13 mouse cellular contexts compared by ENCODE assay signal in genomic region chr6:89304375-89305058, GRCm38 (mm10). TPM values are rescaled to one million over a fixed set of nuclear protein-coding genes. Genes with fewer than 3 reads are reported as not detected.
DNase-seq lines count a peak whose midpoint lies in the region; ATAC-seq and TF ChIP-seq lines count a peak whose summit lies in the region.
"Had no signal": no experiment of that assay in that cellular context is flagged by ENCODE, and none has a peak within 500 bp of the region (broad histone marks: within the 10 kb centered on the region; RNA-seq: fewer than 3 reads in every experiment).

No protein-coding gene starts in this region.

- no peak overlapping the region for H3K27ac ChIP-seq in forebrain, postnatal 0 days (ENCODE audit: low read depth, low read length)
- no peak overlapping the region for H3K27ac ChIP-seq in forebrain, embryonic 10.5 days
- no peak overlapping the region for H3K27ac ChIP-seq in neural tube, embryonic 15.5 days (replicated peaks)
- no peak overlapping the region for H3K27ac ChIP-seq in limb, embryonic 10.5 days
- H3K27ac ChIP-seq: layer of hippocampus, adult 2 months; neural tube, embryonic 13.5 days; stomach, embryonic 15.5 days had no signal

- no peaks in the 10 kb centered on the region for H3K27me3 ChIP-seq in forebrain, postnatal 0 days (ENCODE audit: insufficient read depth, low read length)
- peaks cover 14% of the 10 kb centered on the region for H3K27me3 ChIP-seq in forebrain, embryonic 10.5 days (ENCODE audit: poor library complexity, severe bottlenecking)
- H3K27me3 ChIP-seq in neural tube, embryonic 15.5 days (replicated peaks) = no peaks in the 10 kb centered on the region
- no peaks in the 10 kb centered on the region for H3K27me3 ChIP-seq in limb, embryonic 10.5 days (ENCODE audit: low read depth, poor library complexity, severe bottlenecking)
- H3K27me3 ChIP-seq: neural tube, embryonic 13.5 days; stomach, embryonic 15.5 days had no signal

- 0 out of 2 replicates have a peak, but pooled peaks cover 5% of the 10 kb centered on the region for H3K9me3 ChIP-seq in forebrain, postnatal 0 days (ENCODE audit: low read length)
- peaks cover 12% of the 10 kb centered on the region for H3K9me3 ChIP-seq in forebrain, embryonic 10.5 days
- no peaks in the 10 kb centered on the region for H3K9me3 ChIP-seq in neural tube, embryonic 15.5 days (replicated peaks)
- H3K9me3 ChIP-seq in limb, embryonic 10.5 days (replicated peaks) = 0 out of 2 replicates have a peak, but pooled peaks cover 2% of the 10 kb centered on the region
- H3K9me3 ChIP-seq: stomach, embryonic 15.5 days had no signal

- H3K4me2 ChIP-seq in forebrain, postnatal 0 days (ENCODE audit: low read depth) = no peak overlapping the region
- H3K4me2 ChIP-seq in neural tube, embryonic 15.5 days = no peak overlapping the region
- H3K4me2 ChIP-seq: neural tube, embryonic 13.5 days; stomach, embryonic 15.5 days had no signal

- H3K4me3 ChIP-seq in forebrain, postnatal 0 days (ENCODE audit: low read depth, low read length) = no peak overlapping the region
- H3K4me3 ChIP-seq in forebrain, embryonic 10.5 days = no peak overlapping the region
- no peak overlapping the region for H3K4me3 ChIP-seq in neural tube, embryonic 15.5 days (replicated peaks)
- no peak overlapping the region for H3K4me3 ChIP-seq in limb, embryonic 10.5 days
- H3K4me3 ChIP-seq: layer of hippocampus, adult 2 months; neural tube, embryonic 13.5 days; stomach, embryonic 15.5 days had no signal

- no peaks in the 10 kb centered on the region for H3K36me3 ChIP-seq in forebrain, postnatal 0 days (ENCODE audit: insufficient read depth)
- no peaks in the 10 kb centered on the region for H3K36me3 ChIP-seq in forebrain, embryonic 10.5 days (replicated peaks)
- H3K36me3 ChIP-seq in neural tube, embryonic 15.5 days = no peaks in the 10 kb centered on the region
- H3K36me3 ChIP-seq in limb, embryonic 10.5 days = no peaks in the 10 kb centered on the region
- H3K36me3 ChIP-seq: neural tube, embryonic 13.5 days; stomach, embryonic 15.5 days had no signal

- TF ChIP-seq CTCF in forebrain, postnatal 0 days (IDR thresholded peaks at IDR 0.05; ENCODE audit: low read depth) = no peak

- H3K9ac ChIP-seq in forebrain, postnatal 0 days = no peak overlapping the region
- H3K9ac ChIP-seq in neural tube, embryonic 15.5 days (replicated peaks) = no peak overlapping the region
- H3K9ac ChIP-seq: neural tube, embryonic 13.5 days; stomach, embryonic 15.5 days had no signal

- WGBS in forebrain, postnatal 0 days = 52% methylated on average over 3 of the region's 3 CpGs
- 73% methylated on average over 3 of the region's 3 CpGs for WGBS in forebrain, embryonic 10.5 days
- 63% methylated on average over 3 of the region's 3 CpGs for WGBS in neural tube, embryonic 15.5 days
- 77% methylated on average over 3 of the region's 3 CpGs for WGBS in limb, embryonic 10.5 days

- ATAC-seq in forebrain, postnatal 0 days = peak; percentile 69
- 0 out of 2 replicates have a peak, but pooled peaks have one; percentile 52 for ATAC-seq in neural tube, embryonic 15.5 days (ENCODE audit: low FRiP score)

- H3K4me1 ChIP-seq in forebrain, postnatal 0 days (ENCODE audit: insufficient read depth) = peaks cover 10% of the 10 kb centered on the region; the same call in 1 of the 2 replicates
- peaks cover 16% of the 10 kb centered on the region; the same call in 1 of the 2 replicates for H3K4me1 ChIP-seq in forebrain, embryonic 10.5 days
- peaks cover 8% of the 10 kb centered on the region; the same call in 1 of the 2 replicates for H3K4me1 ChIP-seq in neural tube, embryonic 15.5 days
- H3K4me1 ChIP-seq in limb, embryonic 10.5 days = peaks cover 13% of the 10 kb centered on the region
- H3K4me1 ChIP-seq: neural tube, embryonic 13.5 days; stomach, embryonic 15.5 days had no signal

- intact Hi-C loops in gastrocnemius, postnatal 36 days (cut with DNase I) = no loop called here

- DNase-seq in forebrain, postnatal 0 days = peak; percentile 65
- DNase-seq in forebrain, embryonic 10.5 days (ENCODE audit: extremely low spot score, low spot score) = no peak
- no peak for DNase-seq in neural tube, embryonic 10.5 days (ENCODE audit: extremely low spot score, low spot score)
- peak; percentile 41 to 74 for DNase-seq in frontal cortex, postnatal 36 days (ENCODE audit: low spot score in 2 of 2)
- DNase-seq in retina, embryonic 14.5 days (ENCODE audit: low spot score) = peak; percentile 44
- no peak for DNase-seq in limb, embryonic 10.5 days (ENCODE audit: low spot score)
- DNase-seq in gastrocnemius, postnatal 36 days = no peak
- DNase-seq: heart, postnatal 36 days; kidney, adult 2 months had no signal

RNA-seq across cellular contexts. Expression of gene Plxna1, which starts 57.9 kb away (rescaled TPM):
- 78.2 and 111 TPM in 2 replicates for total RNA-seq in forebrain, postnatal 0 days (2014; rRNA removed)
- polyA plus RNA-seq in forebrain, postnatal 0 days (2015; fragmentation: Nextera tagmentation; extraction: Ambion mirVana) = 20.3 and 42.1 TPM in 2 replicates
- polyA plus RNA-seq in forebrain, embryonic 10.5 days (2016; fragmentation: Nextera tagmentation; extraction: Ambion mirVana) = 22.4 and 26.6 TPM in 2 replicates
- 34.8 and 36.4 TPM in 2 replicates for polyA plus RNA-seq in neural tube, embryonic 15.5 days (2015; fragmentation: Nextera tagmentation; extraction: Ambion mirVana)
- polyA plus RNA-seq in limb, embryonic 10.5 days (2016; fragmentation: Nextera tagmentation; extraction: Ambion mirVana) = 28.6 and 29.5 TPM in 2 replicates
- total RNA-seq in gastrocnemius, postnatal 36 days (2021) = 10 to 100 TPM; 11.1 to 18.1 TPM

Comparison
In these comparisons a context has a peak if more than half of its experiments do, and no peak if none do; other contexts are left out.
1. DNase-seq: peak in forebrain, postnatal 0 days (single experiment), frontal cortex, postnatal 36 days (2 of 2) and retina, embryonic 14.5 days (single experiment); none in forebrain, embryonic 10.5 days (single experiment), neural tube, embryonic 10.5 days (single experiment), limb, embryonic 10.5 days (single experiment) and gastrocnemius, postnatal 36 days (0 of 2).